Mouse (Mus musculus) neural tube, embryonic 13.5 days (tissue): ENCODE measurements at regions not wholly inside any gene's neighbourhood (a gene's known extent, or its start where the extent isn't known, plus 50 kb on each side); places are given as distances from the start of the nearest gene placed in this dataset.

ENCODE experiments used
- ATAC-seq: fragments of 200-750 bp; cut with Nextera tagmentation; 2 replicates; pipeline ENCODE4 v1.8.0; 2017; ENCODE audit warnings: low read depth, mild to moderate bottlenecking, moderate TSS enrichment, moderate library complexity
- H3K27ac ChIP-seq: fragments of 300-500 bp; sonication (generic); replicated peaks from 2 replicates; pipeline ENCODE4 v1.5.1; 2015; ENCODE audit warnings: moderate library complexity, mild to moderate bottlenecking, inconsistent platforms
- H3K27me3 ChIP-seq: fragments of 300-500 bp; sonication (generic); 2 replicates; pipeline ENCODE4 v1.6.1; 2015; ENCODE audit warnings: mild to moderate bottlenecking, inconsistent platforms
- H3K36me3 ChIP-seq: fragments of 300-500 bp; sonication (generic); 2 replicates; pipeline ENCODE4 v1.6.1; 2015; ENCODE audit warnings: mild to moderate bottlenecking, inconsistent platforms
- H3K4me1 ChIP-seq: fragments of 300-500 bp; sonication (generic); replicated peaks from 2 replicates; pipeline ENCODE4 v1.6.1; 2015; ENCODE audit warnings: inconsistent platforms
- H3K4me2 ChIP-seq: fragments of 300-500 bp; sonication (generic); 2 replicates; pipeline ENCODE4 v1.6.1; 2015; ENCODE audit warnings: inconsistent platforms, mild to moderate bottlenecking, moderate library complexity
- H3K4me3 ChIP-seq: fragments of 300-500 bp; sonication (generic); 2 replicates; pipeline ENCODE4 v1.5.1; 2015; ENCODE audit warnings: mild to moderate bottlenecking, inconsistent platforms
- H3K9ac ChIP-seq: fragments of 300-500 bp; sonication (generic); 2 replicates; pipeline ENCODE4 v1.6.1; 2015; ENCODE audit warnings: moderate library complexity, mild to moderate bottlenecking, inconsistent platforms
- H3K9me3 ChIP-seq: fragments of 300-500 bp; sonication (generic); 2 replicates; pipeline ENCODE4 v1.6.1; 2016; ENCODE audit warnings: inconsistent platforms
- WGBS: fragments of 180-500 bp; shearing (Covaris S2); methylation state at CpG from one replicate; pipeline ENCODE4 v1.1.7; 2015; 5-methylcytosine and 5-hydroxymethylcytosine counted together

DNA sequence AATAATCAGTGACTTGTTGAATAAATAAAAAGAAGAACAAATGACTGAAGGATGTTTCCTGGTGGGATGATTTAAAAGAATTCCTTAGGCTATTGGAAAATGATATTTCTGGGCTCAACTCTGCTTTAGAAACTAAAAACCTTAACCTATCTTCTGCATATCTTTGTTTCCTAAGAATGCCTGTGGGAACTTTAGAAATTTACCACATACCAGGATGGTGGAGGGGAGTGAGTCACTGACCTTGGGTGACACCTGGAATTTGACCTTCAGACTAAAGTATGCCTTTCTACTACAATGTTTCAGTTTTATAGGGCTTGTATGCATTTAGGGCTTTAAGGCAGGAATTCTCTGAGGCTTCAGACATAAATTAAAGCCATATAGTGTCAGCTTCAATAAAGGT, 972.3 kb downstream of the Ttll7 start:
- H3K9me3 ChIP-seq: no peaks in the 10 kb centered on the region
- H3K36me3 ChIP-seq: no peaks in the 10 kb centered on the region
- H3K4me1 ChIP-seq: no peaks in the 10 kb centered on the region
- no peak overlapping the region for H3K27ac ChIP-seq
- no peaks in the 10 kb centered on the region for H3K27me3 ChIP-seq
- no peak overlapping the region for H3K4me2 ChIP-seq
- H3K9ac ChIP-seq: no peak overlapping the region
- no peak for ATAC-seq
- no peak overlapping the region for H3K4me3 ChIP-seq

DNA sequence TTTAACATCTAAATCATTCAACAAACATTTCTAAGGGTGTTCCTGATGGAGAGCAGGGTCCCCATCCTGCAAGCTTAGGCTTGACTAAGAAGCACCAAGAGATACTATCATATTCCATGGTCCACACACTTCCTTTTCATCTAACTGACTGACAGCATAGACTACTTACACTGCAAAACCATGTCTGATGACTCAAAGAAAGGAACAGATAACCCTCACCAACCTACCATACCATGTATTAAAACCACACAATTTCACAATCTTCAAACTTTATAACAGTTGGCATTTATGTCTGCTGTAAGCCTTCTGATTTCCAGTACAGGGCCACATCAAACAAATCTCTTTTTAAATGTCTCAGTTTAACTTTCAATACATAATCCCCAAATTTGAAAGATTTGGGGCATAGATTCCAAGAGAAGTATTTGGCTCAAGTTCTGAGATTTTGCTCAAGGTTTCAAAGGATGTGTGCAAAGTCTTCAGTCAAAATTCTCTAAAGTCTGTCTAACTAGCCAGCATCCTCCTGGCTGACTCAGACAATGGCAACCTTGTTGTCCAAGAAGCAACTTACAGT, 962.0 kb downstream of the Ttll7 start:
- no peaks in the 10 kb centered on the region for H3K4me1 ChIP-seq
- no peak overlapping the region for H3K4me3 ChIP-seq
- no peak overlapping the region for H3K4me2 ChIP-seq
- H3K27ac ChIP-seq: no peak overlapping the region
- no peaks in the 10 kb centered on the region for H3K36me3 ChIP-seq
- H3K27me3 ChIP-seq: no peaks in the 10 kb centered on the region
- ATAC-seq: no peak
- no peaks in the 10 kb centered on the region for H3K9me3 ChIP-seq
- no peak overlapping the region for H3K9ac ChIP-seq

DNA sequence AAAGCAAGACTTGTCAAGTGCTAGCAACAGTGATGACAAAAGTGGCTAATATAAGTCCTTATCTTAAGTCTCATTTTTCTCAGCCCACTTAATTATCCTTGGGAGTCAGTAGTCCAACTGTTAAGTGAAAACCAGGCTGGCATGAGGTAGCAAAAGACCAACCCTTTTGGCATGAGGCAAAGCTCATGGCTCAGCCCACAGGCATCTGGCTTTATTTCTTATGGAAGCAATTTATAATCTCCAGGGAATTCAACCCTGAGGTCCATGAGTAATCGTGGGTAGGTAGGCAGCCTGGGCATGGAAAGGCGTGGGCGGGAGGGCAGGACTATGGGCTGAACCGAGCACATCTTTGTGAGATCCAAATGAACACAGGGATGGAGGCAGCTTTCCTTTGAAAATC, 950.4 kb downstream of the Ttll7 start:
- no peaks in the 10 kb centered on the region for H3K36me3 ChIP-seq
- H3K9ac ChIP-seq: no peak overlapping the region
- H3K4me1 ChIP-seq: no peaks in the 10 kb centered on the region
- no peak overlapping the region for H3K4me2 ChIP-seq
- 83% methylated on average over 4 of the region's 4 CpGs for WGBS
- no peak overlapping the region for H3K4me3 ChIP-seq
- H3K9me3 ChIP-seq: no peaks in the 10 kb centered on the region
- no peaks in the 10 kb centered on the region for H3K27me3 ChIP-seq
- ATAC-seq: no peak
- H3K27ac ChIP-seq: no peak overlapping the region

- Histone ChIP-seq H3K27me3 (no peaks in the 10 kb centered on the region), H3K4me1 (no peaks in the 10 kb centered on the region), H3K36me3 (no peaks in the 10 kb centered on the region), H3K9ac (no peak overlapping the region), H3K9me3 (no peaks in the 10 kb centered on the region), H3K27ac (no peak overlapping the region), H3K4me3 (no peak overlapping the region), H3K4me2 (no peak overlapping the region)
- 77% methylated on average over 8 of the region's 8 CpGs for WGBS
- ATAC-seq: no peak
Observed at GRCm38 (mm10) chr3:147796524-147796923, 944.4 kb downstream of the Ttll7 start.

GRCm38 (mm10) chr3:147795116-147795515, 942.9 kb downstream of the Ttll7 start:
- Histone ChIP-seq H3K9me3 (no peaks in the 10 kb centered on the region), H3K4me1 (no peaks in the 10 kb centered on the region), H3K4me2 (no peak overlapping the region), H3K27me3 (no peaks in the 10 kb centered on the region), H3K27ac (no peak overlapping the region), H3K9ac (no peak overlapping the region), H3K4me3 (no peak overlapping the region), H3K36me3 (no peaks in the 10 kb centered on the region)
- ATAC-seq: no peak

DNA sequence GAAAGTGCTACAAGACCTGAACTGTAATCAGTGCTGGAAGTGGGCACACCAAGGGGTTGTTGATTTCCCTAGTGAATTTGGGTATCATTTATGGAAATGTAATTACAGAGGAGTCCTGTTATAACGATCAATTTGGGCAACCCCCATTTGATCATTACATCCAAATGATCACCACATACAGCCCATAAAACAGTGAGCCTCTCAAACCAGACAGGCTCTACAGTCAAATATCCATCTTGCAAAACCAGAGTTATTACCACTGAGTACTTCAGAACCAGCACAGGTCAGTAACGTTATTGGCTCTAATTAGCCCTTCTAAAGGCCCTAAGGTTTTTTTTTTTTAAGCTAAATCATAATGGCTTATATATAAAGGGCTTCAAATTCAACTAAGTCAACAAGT, 934.4 kb downstream of the Ttll7 start:
- ATAC-seq: peak; percentile 86
- Histone ChIP-seq H3K9ac (no peak overlapping the region), H3K4me1 (no peaks in the 10 kb centered on the region), H3K4me2 (no peak overlapping the region), H3K4me3 (no peak overlapping the region), H3K36me3 (no peaks in the 10 kb centered on the region), H3K9me3 (no peaks in the 10 kb centered on the region), H3K27ac (no peak overlapping the region), H3K27me3 (no peaks in the 10 kb centered on the region)
- WGBS: 47% methylated on average over 2 of the region's 2 CpGs

GRCm38 (mm10) chr3:147750842-147751191, 898.6 kb downstream of the Ttll7 start:
- 78% methylated on average over 1 of the region's 1 CpGs for WGBS
- Histone ChIP-seq H3K27me3 (no peaks in the 10 kb centered on the region), H3K4me1 (peaks cover 12% of the 10 kb centered on the region), H3K9ac (no peak overlapping the region), H3K36me3 (no peaks in the 10 kb centered on the region), H3K9me3 (no peaks in the 10 kb centered on the region), H3K27ac (no peak overlapping the region), H3K4me2 (no peak overlapping the region), H3K4me3 (no peak overlapping the region)
- ATAC-seq: no peak

GRCm38 (mm10) chr3:147749939-147750841, 898.0 kb downstream of the Ttll7 start:
- H3K9ac ChIP-seq: no peak overlapping the region
- no peaks in the 10 kb centered on the region for H3K27me3 ChIP-seq
- H3K27ac ChIP-seq: no peak overlapping the region; the same call in 1 of the 2 replicates
- no peaks in the 10 kb centered on the region for H3K9me3 ChIP-seq
- no peak for ATAC-seq
- no peak overlapping the region for H3K4me3 ChIP-seq
- H3K4me2 ChIP-seq: no peak overlapping the region
- 57% methylated on average over 12 of the region's 12 CpGs for WGBS
- peaks cover 12% of the 10 kb centered on the region for H3K4me1 ChIP-seq
- no peaks in the 10 kb centered on the region for H3K36me3 ChIP-seq

GRCm38 (mm10) chr3:147749442-147749841, 897.3 kb downstream of the Ttll7 start:
- no peak for ATAC-seq
- 75% methylated on average over 5 of the region's 5 CpGs for WGBS
- Histone ChIP-seq H3K4me1 (peaks cover 12% of the 10 kb centered on the region), H3K4me3 (no peak overlapping the region), H3K4me2 (no peak overlapping the region), H3K9me3 (no peaks in the 10 kb centered on the region), H3K9ac (no peak overlapping the region), H3K36me3 (no peaks in the 10 kb centered on the region), H3K27ac (no peak overlapping the region), H3K27me3 (no peaks in the 10 kb centered on the region)

GRCm38 (mm10) chr3:147736673-147737439, 884.7 kb downstream of the Ttll7 start:
- ATAC-seq: no peak
- WGBS: 80% methylated on average over 6 of the region's 6 CpGs

GRCm38 (mm10) chr3:147716391-147716790, 864.2 kb downstream of the Ttll7 start:
- no peak overlapping the region for H3K9ac ChIP-seq
- no peaks in the 10 kb centered on the region for H3K9me3 ChIP-seq
- no peak for ATAC-seq
- H3K27me3 ChIP-seq: no peaks in the 10 kb centered on the region
- 76% methylated on average over 4 of the region's 4 CpGs for WGBS
- H3K36me3 ChIP-seq: no peaks in the 10 kb centered on the region
- no peak overlapping the region for H3K27ac ChIP-seq
- H3K4me3 ChIP-seq: no peak overlapping the region
- no peaks in the 10 kb centered on the region for H3K4me1 ChIP-seq
- no peak overlapping the region for H3K4me2 ChIP-seq

More at GRCm38 (mm10) chr3:147736673-147737439, 884.7 kb downstream of the Ttll7 start:
- H3K4me2 ChIP-seq: no peak overlapping the region
- no peak overlapping the region for H3K27ac ChIP-seq
- no peak overlapping the region for H3K4me3 ChIP-seq
- no peak overlapping the region for H3K9ac ChIP-seq
- no peaks in the 10 kb centered on the region for H3K36me3 ChIP-seq
- no peaks in the 10 kb centered on the region for H3K4me1 ChIP-seq
- no peaks in the 10 kb centered on the region for H3K9me3 ChIP-seq
- no peaks in the 10 kb centered on the region for H3K27me3 ChIP-seq

DNA sequence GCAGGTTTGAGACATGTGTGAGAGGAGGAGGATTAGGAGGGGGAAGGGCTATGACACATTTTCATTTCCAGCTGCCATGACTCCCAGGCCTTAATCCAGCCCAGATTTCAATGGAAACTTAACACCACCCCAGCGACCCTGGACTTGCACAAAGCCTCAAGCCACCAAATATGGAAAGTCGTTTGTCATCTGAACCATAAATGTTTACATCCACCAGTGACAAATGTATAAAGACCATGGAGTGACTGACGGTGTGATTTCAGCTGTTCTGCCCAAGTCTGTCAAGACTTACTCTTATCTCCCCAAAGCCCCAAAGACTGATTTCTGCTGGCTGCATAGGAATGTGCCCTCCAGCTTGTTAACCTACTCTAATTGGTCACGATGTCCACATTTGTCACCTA, 855.2 kb downstream of the Ttll7 start:
- no peaks in the 10 kb centered on the region for H3K4me1 ChIP-seq
- ATAC-seq: no peak
- H3K4me3 ChIP-seq: no peak overlapping the region
- 70% methylated on average over 4 of the region's 4 CpGs for WGBS
- H3K4me2 ChIP-seq: no peak overlapping the region
- no peaks in the 10 kb centered on the region for H3K9me3 ChIP-seq
- no peaks in the 10 kb centered on the region for H3K27me3 ChIP-seq
- H3K9ac ChIP-seq: no peak overlapping the region
- H3K27ac ChIP-seq: no peak overlapping the region
- no peaks in the 10 kb centered on the region for H3K36me3 ChIP-seq
